Mouse (Mus musculus): Measurements from ENCODE around the gene Gm47995. TPM values are rescaled to one million over a fixed set of nuclear protein-coding genes. Genes with fewer than 3 reads are reported as not detected.

The Gm47995 gene
- total RNA-seq, 2 experiments from 2014 or later, result not detected

DNA sequence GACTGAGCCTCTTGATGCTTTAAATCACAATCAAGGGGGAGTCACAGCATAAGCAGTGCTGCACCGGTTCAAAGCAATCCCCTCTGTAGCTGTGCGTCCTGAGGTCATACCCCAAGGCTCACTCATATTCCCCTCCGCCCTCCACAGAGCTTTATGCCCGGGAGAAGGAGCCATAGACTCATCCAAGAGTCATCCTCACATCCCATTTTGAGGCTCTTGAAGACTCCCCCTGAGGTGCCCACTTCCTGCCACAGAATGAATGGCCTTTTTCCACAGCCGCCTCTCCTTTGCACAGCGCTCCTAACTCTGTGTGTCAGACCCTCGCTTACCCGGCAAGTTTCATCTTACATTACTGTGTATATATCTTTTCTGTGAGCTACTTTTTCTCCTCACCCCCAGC is 29.3 kb downstream of the Gm47995 start:
- H3K27ac ChIP-seq, result no peak overlapping the region
- no peak overlapping the region for H3K4me3 ChIP-seq
- intact Hi-C loops (cut with DNase I), result no loop called here
- no peak for TF ChIP-seq CTCF (IDR thresholded peaks at IDR 0.05)
- DNase-seq (ENCODE audit: extremely low spot score in 1 of 2, low spot score in 2 of 2), result no peak

DNA sequence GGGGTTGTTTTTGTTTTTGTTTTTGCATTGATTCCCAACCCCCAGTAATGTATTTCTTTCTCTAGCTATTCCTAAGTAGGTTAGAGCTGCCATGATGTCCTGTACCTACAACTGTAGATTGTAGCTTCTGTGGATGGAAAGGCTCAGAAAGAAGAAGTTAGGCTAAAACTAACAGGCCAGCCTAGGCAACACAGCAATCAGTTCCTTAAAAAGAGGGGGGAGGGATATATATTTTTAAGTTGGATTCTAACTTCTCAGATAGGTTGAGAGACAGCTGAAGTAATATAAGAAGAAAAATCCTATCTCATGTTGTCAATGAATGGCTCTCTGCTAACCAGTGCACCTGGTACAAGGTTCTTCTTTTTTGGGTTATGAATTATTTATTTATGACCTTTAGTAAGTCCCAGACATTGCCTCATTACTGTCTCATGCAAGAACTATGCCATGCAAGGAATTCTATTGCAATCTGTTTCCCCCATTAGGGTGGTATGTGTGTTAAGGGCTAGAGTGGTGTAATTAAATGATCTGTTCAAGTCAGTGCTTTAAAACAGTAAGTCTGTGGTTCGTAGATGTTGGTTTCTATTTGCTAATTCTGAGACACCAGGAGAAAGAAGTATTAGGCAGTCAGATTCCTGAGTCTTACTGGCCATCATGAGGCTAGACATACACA is 30.2 kb downstream of the Gm47995 start:
- Histone ChIP-seq H3K4me3 (no peak overlapping the region), H3K27ac (no peak overlapping the region)
- DNase-seq (ENCODE audit: extremely low spot score in 1 of 2, low spot score in 2 of 2), result no peak
- TF ChIP-seq CTCF (IDR thresholded peaks at IDR 0.05), result no peak
- intact Hi-C loops (cut with DNase I), result no loop called here

DNA sequence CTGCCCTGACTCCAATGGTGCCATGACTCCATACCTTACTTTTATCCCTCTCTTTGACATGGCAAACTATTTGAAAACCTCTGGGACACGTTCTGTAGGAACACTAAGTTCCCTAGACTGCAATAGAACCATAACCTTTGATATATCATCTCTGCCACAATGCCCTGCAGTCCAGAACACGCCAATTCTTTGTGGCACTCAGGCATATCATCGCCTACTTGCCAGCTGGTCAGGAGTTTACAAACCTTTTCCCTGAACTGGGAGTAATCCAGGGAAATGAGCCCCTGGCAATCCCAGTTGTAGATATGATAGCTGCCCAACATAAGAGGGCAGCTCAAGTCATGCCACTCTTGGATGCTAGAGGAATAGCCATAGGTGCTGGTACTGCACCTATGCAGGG is 34.1 kb downstream of the Gm47995 start:
- intact Hi-C loops (cut with DNase I), result no loop called here
- no peak for DNase-seq (ENCODE audit: extremely low spot score in 1 of 2, low spot score in 2 of 2)
- Histone ChIP-seq H3K4me3 (no peak overlapping the region), H3K27ac (no peak overlapping the region)
- TF ChIP-seq CTCF (IDR thresholded peaks at IDR 0.05), result no peak

DNA sequence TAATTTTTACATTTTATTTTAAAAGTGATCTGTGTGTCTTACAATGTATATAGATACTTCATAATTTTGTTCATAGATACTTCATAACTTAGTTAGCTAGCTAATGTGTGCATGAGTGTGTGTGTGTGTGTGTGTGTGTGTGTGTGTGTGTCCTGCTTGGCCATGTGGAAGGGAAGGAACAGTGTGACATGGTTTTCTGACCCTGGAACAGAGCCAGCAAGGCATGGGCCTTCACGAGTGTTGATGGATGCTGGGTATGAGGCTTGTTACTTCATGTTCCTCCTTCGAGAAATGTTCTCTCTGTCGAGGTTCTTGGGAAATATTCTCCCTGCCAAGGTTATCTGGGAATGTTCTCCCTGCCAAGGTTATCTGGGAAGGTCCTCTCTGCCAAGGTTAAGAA is 35.5 kb downstream of the Gm47995 start:
- TF ChIP-seq CTCF (IDR thresholded peaks at IDR 0.05), result no peak
- no peak overlapping the region for H3K4me3 ChIP-seq
- no peak for DNase-seq (ENCODE audit: extremely low spot score in 1 of 2, low spot score in 2 of 2)
- no peak overlapping the region for H3K27ac ChIP-seq
- intact Hi-C loops (cut with DNase I), result no loop called here

DNA sequence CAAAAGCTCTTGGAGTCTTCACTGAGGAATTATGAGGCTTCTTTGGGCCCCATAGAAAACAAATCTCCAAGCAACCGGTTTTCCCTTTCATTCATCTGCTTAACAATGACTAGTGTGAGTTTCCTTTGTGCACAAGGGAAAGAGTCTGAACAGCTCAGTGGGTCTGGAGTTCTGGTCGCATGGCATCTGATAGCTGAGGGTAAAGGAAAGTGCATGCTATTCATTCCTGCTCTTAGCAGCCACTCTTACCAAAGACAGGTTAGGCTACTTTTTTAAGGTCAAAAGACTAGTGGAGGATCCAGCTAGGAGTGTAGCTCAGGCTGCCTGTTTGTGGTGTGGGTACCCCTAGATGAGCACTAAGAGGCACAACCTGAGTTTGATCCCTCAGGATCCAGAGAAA is 37.3 kb downstream of the Gm47995 start:
- Histone ChIP-seq H3K4me3 (no peak overlapping the region), H3K27ac (no peak overlapping the region)
- intact Hi-C loops (cut with DNase I), result no loop called here
- TF ChIP-seq CTCF (IDR thresholded peaks at IDR 0.05), result no peak
- no peak for DNase-seq (ENCODE audit: extremely low spot score in 1 of 2, low spot score in 2 of 2)

DNA sequence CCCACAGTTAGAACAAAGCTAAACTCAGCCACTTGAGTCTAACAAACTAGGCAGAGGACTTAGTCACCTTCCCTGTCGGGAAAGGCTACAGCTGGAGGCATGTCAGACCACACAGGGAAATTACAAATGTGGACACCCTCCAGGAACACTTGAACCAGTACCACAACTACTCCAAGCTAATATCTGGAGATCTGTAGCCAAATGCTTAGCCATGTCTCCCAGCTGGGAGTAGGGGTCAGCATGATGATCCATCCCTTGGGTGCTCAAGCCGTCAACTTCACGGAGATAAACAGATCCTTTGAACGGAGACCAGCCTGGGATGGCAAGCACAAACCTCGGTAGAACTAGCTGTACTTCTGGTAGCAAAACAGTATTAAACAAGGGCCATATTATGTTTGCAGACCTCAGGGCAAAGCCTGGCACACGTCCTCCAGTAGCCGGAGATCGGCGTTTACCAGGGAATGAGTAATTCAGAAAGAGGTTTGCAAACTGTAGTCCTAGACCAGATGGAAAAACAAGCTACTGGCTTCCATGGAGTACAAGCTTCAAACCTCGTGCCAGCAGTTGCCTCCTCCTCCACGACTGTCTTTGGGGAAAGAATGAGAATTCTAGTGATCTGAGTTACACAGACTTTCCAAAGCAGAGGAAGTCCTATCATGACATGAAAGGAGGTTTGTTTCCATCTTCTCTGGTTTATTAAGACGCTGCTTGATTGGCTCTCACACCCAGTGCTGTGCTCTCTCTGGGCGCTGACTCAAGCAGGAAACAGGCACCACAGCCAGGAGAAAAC is 38.1 kb downstream of the Gm47995 start:
- DNase-seq (ENCODE audit: extremely low spot score in 1 of 2, low spot score in 2 of 2), result no peak
- intact Hi-C loops (cut with DNase I), result no loop called here
- no peak for TF ChIP-seq CTCF (IDR thresholded peaks at IDR 0.05)
- no peak overlapping the region for H3K4me3 ChIP-seq
- H3K27ac ChIP-seq, result no peak overlapping the region

DNA sequence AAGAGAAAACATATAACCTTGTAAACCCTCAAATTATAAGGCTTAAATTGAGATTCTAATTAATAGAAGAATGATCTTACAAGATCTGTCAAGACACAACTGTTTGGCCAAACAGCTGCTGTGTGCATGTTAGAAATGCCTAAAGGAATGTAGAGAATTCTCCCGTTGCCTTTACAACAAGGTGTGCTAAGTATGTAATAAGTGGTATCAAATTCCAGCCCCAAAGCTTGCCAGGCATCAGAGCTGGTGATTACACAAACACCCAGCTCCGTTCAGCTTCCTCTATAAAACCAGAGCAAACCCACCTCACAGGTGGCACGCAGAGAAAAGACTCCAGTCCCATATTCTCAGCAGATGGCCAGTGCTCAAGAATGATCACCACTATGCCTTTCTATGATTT is 39.5 kb downstream of the Gm47995 start:
- intact Hi-C loops (cut with DNase I), result no loop called here
- Histone ChIP-seq H3K4me3 (no peak overlapping the region), H3K27ac (no peak overlapping the region)
- TF ChIP-seq CTCF (IDR thresholded peaks at IDR 0.05), result no peak
- DNase-seq (ENCODE audit: extremely low spot score in 1 of 2, low spot score in 2 of 2), result no peak

DNA sequence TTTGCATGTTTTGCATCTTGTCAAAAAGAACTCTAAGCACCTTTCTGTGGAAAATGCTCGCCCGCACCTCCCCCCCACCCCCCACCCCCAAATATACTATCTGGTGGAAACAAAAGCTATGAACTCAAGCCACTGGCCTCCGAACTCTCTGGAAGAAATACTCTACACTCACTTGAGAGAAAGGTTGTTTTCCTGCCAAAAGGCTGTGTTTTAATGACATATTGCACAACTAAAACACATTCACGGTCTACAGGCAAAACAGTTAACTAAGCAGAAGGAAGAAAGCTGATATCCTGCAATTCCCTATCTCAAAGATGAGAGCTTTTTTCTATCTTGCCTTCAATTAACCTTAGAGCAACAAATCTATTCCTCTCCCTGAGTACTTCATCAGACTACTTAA is 45.1 kb downstream of the Gm47995 start:
- no peak for TF ChIP-seq CTCF (IDR thresholded peaks at IDR 0.05)
- DNase-seq (ENCODE audit: extremely low spot score in 1 of 2, low spot score in 2 of 2), result no peak
- Histone ChIP-seq H3K27ac (no peak overlapping the region), H3K4me3 (no peak overlapping the region)
- intact Hi-C loops (cut with DNase I), result no loop called here

DNA sequence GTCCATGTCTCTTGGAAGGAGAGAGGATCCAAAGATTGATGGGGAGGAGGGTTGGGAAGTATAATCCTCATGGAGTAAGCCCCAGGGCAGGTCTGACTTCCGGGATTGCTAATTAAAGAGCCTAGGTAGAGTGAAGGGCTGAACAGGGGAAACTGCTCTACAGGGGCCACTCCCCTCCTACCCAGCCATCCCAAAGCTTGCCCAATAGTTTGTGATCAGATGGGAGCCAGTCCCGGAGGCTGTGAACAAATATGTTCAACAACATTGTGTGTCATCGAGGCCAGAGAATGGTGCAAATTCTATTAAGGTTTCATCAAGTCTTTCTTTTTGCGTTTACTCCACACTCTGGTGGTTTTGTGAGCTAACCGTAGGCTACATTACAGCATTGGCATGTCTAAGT is 45.8 kb downstream of the Gm47995 start:
- intact Hi-C loops (cut with DNase I), result no loop called here
- DNase-seq (ENCODE audit: extremely low spot score in 1 of 2, low spot score in 2 of 2), result no peak
- Histone ChIP-seq H3K27ac (no peak overlapping the region), H3K4me3 (no peak overlapping the region)
- no peak for TF ChIP-seq CTCF (IDR thresholded peaks at IDR 0.05)

DNA sequence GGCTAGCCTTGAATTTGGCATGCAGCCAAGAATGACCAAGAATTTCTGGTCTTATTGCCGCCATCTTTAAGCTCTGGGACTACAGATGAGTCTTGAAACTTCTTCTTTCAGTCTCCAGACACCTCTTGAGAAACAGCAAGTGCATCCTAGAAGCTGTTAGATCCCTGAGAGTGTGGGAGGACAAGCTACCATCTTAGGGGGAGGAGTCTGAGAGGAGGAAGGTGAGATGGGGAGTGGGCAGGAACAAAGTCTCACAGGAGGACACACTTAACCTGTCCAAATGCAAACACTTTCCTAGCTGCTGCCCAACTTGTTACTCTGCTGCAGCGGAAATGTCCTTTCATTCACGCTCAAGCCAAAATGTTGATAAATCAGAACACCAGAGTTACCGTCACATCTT is 46.5 kb downstream of the Gm47995 start:
- H3K4me3 ChIP-seq, result no peak overlapping the region
- no peak for TF ChIP-seq CTCF (IDR thresholded peaks at IDR 0.05)
- H3K27ac ChIP-seq, result no peak overlapping the region
- DNase-seq (ENCODE audit: extremely low spot score in 1 of 2, low spot score in 2 of 2), result no peak
- intact Hi-C loops (cut with DNase I), result no loop called here

DNA sequence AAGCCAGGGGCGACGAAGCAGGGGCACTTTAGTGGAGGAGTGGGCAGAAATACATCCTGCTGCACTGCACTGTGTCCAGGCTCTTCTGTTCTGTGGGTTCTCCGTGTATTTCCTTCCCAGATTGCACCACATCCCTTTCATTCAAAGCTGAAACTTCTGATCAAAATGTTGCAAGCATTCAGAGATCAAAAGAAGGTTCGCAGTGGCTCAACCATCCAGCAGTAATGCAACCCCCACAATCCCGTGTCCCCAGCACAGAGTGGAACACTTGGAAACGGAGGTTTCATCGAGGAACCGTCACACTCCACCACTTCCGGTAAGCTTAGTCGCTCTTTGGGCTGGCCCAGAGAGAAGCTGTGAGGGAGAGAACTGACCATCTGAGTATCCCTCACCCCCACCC is 46.9 kb downstream of the Gm47995 start:
- intact Hi-C loops (cut with DNase I), result no loop called here
- TF ChIP-seq CTCF (IDR thresholded peaks at IDR 0.05), result no peak
- Histone ChIP-seq H3K27ac (no peak overlapping the region), H3K4me3 (no peak overlapping the region)
- no peak for DNase-seq (ENCODE audit: extremely low spot score in 1 of 2, low spot score in 2 of 2)

DNA sequence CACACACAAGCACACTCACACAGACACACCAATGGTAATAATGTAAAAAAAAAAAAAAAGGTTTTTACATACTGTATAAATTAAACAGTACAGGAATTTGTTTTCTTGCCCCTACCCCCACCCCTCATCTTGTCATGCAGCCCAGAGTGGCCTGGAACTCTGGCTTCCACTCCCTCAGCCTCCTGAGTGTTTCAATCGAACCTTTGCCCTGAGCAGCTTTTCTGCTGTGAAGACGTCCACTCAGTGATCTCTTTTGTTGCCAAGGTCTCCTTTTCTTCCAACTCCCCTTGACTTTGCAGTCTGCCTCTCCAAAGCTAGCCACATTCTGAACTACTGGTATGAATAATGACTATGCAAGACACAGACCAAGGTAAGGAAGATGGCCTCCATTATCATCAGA is 47.6 kb downstream of the Gm47995 start:
- DNase-seq (ENCODE audit: extremely low spot score in 1 of 2, low spot score in 2 of 2), result no peak
- H3K4me3 ChIP-seq, result no peak overlapping the region
- intact Hi-C loops (cut with DNase I), result no loop called here
- TF ChIP-seq CTCF (IDR thresholded peaks at IDR 0.05), result no peak
- no peak overlapping the region for H3K27ac ChIP-seq

Other genes with a start within 250 kb of the Gm47995 start
- gene Hmcn1, start 205.0 kb upstream of the Gm47995 start, total RNA-seq (2021), result 1 to 10 TPM; 1.6 to 3.5 TPM
- not detected for gene Gm47985, start 15.9 kb upstream of the Gm47995 start, total RNA-seq (2021)
- gene Gm8947, start 6.1 kb upstream of the Gm47995 start, total RNA-seq (2021), result not detected
- not detected for gene 3110040M04Rik, start 5.7 kb downstream of the Gm47995 start, total RNA-seq (2021)
- gene Gm47996, start 11.7 kb downstream of the Gm47995 start, total RNA-seq (2021), result not detected
- 100 to 1,000 TPM; 126 to 131 TPM for gene Ivns1abp, start 146.0 kb downstream of the Gm47995 start, total RNA-seq (2021)
- 10 to 100 TPM; 13.4 to 16.2 TPM for gene Swt1, start 230.0 kb downstream of the Gm47995 start, total RNA-seq (2021)
- 10 to 100 TPM; 26.7 to 28.7 TPM for gene Trmt1l, start 230.1 kb downstream of the Gm47995 start, total RNA-seq (2021)

Measured in left cerebral cortex, adult 2 months (tissue).